Mouse (Mus musculus) kidney, adult 2 months (tissue): ENCODE measurements at regions not wholly inside any gene's neighbourhood (a gene's known extent, or its start where the extent isn't known, plus 50 kb on each side); places are given as distances from the start of the nearest gene placed in this dataset.

Source experiments
- DNase-seq: peaks from one replicate; pipeline ENCODE4 v3.0.0; 2021
- H3K27ac ChIP-seq: fragments of 200-500 bp; 2 replicates; pipeline ENCODE4 v1.5.1; 2012; ENCODE audit warnings: low read depth, low read length, control low read depth, inconsistent platforms; ENCODE audit not compliant: insufficient read depth
- H3K27me3 ChIP-seq: fragments of 200-500 bp; replicated peaks from 2 replicates; pipeline ENCODE4 v1.6.1; 2012; ENCODE audit warnings: mild to moderate bottlenecking, moderate library complexity, low read length, inconsistent platforms; ENCODE audit not compliant: control insufficient read depth, insufficient read depth
- H3K36me3 ChIP-seq: fragments of 200-500 bp; 2 replicates; pipeline ENCODE4 v1.6.1; 2012; ENCODE audit warnings: mild to moderate bottlenecking, moderate library complexity, low read length, inconsistent platforms; ENCODE audit not compliant: control insufficient read depth, insufficient read depth
- H3K4me1 ChIP-seq: fragments of 200-500 bp; 2 replicates; pipeline ENCODE4 v1.6.1; 2011; ENCODE audit warnings: low read length; ENCODE audit not compliant: control insufficient read depth, insufficient read depth
- H3K4me3 ChIP-seq: fragments of 200-500 bp; 2 replicates; pipeline ENCODE4 v1.5.1; 2011; ENCODE audit warnings: mild to moderate bottlenecking, low read depth, low read length, control low read depth; ENCODE audit not compliant: insufficient read depth
- CTCF ChIP-seq: fragments of 200-500 bp; conservative IDR thresholded peaks from 2 replicates; pipeline ENCODE4 v1.5.1; 2011; ENCODE audit warnings: low read depth, mild to moderate bottlenecking, control low read depth, low read length, moderate library complexity, mixed read lengths; ENCODE audit not compliant: insufficient read depth, insufficient read length
- POLR2A ChIP-seq: fragments of 200-500 bp; IDR thresholded peaks from one replicate; pipeline ENCODE4 v1.6.1; 2011; ENCODE audit warnings: low read depth, low read length, control low read depth
- WGBS: fragments of 180-500 bp; shearing (Covaris S2); methylation state at CpG from one replicate; pipeline ENCODE4 v1.1.7; 2018; 5-methylcytosine and 5-hydroxymethylcytosine counted together

GRCm38 (mm10) chr8:112130196-112130595, 115.4 kb upstream of the Gm6793 start:
- Histone ChIP-seq H3K4me1 (no peaks in the 10 kb centered on the region), H3K27me3 (no peaks in the 10 kb centered on the region), H3K36me3 (no peaks in the 10 kb centered on the region), H3K27ac (no peak overlapping the region), H3K4me3 (no peak overlapping the region)
- no peak for TF ChIP-seq POLR2A
- no peak for TF ChIP-seq CTCF
- DNase-seq, result no peak
- WGBS, result 65% methylated on average over 2 of the region's 2 CpGs

- Histone ChIP-seq H3K27ac (no peak overlapping the region), H3K27me3 (no peaks in the 10 kb centered on the region), H3K4me1 (no peaks in the 10 kb centered on the region), H3K4me3 (no peak overlapping the region), H3K36me3 (no peaks in the 10 kb centered on the region)
- DNase-seq, result peak; percentile 45
- TF ChIP-seq POLR2A, result no peak
- TF ChIP-seq CTCF, result no peak
- WGBS, result 54% methylated on average over 14 of the region's 14 CpGs
These were observed 114.1 kb upstream of the Gm6793 start for GRCm38 (mm10) chr8:112128833-112129518.

DNA sequence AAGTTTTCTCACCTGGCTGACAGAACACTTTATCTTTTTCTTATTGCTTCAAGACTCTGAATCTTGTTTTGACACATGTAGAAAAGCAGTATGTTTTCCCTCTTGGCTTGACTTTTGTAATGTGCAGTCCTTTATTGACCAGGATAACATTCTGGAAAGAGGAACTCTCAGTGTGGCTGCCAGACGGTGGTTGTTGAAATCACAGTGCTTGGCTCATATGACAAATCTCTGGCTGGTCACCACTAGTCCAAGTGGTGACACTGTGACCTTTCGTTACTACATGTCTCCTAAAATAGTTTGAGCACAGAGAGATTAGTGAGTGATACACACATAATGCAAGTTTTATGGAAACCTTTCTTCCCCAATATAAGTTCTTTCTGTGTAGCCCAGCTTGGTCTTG, 97.1 kb upstream of the Gm6793 start:
- 44% methylated on average over 2 of the region's 2 CpGs for WGBS
- Histone ChIP-seq H3K36me3 (no peaks in the 10 kb centered on the region), H3K4me3 (no peak overlapping the region), H3K27me3 (no peaks in the 10 kb centered on the region), H3K27ac (no peak overlapping the region), H3K4me1 (no peaks in the 10 kb centered on the region)
- no peak for DNase-seq
- no peak for TF ChIP-seq POLR2A
- TF ChIP-seq CTCF, result no peak

GRCm38 (mm10) chr8:112097883-112098635, 83.2 kb upstream of the Gm6793 start:
- no peaks in the 10 kb centered on the region for H3K27me3 ChIP-seq
- DNase-seq, result peak; percentile 50

DNA sequence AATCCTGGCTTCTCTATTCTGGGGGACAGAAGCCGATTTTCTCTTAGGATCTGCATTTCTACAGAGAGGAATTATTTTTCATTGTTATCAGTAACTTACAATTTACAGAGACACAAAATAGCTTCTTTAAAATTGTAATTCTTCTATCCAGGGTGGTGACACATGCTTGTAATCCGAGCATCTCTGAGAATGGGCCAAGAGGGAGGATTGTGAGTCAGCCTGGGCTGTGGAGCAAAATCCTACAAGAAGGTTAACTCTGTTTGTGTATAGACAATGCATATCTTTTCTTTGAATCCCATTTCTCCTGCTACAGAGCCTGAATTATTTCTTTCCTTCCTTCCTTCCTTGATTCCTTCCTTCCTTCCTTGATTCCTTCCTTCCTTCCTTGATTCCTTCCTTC, 80.0 kb upstream of the Gm6793 start:
- H3K36me3 ChIP-seq, result no peaks in the 10 kb centered on the region

More at GRCm38 (mm10) chr8:112097883-112098635, 83.2 kb upstream of the Gm6793 start:
- Histone ChIP-seq H3K27ac (no peak overlapping the region), H3K4me1 (no peaks in the 10 kb centered on the region), H3K4me3 (no peak overlapping the region), H3K36me3 (no peaks in the 10 kb centered on the region)
- TF ChIP-seq CTCF (no peak), POLR2A (no peak)
- 80% methylated on average over 10 of the region's 10 CpGs for WGBS

GRCm38 (mm10) chr8:112093554-112093953, 78.7 kb upstream of the Gm6793 start:
- no peak for DNase-seq
- no peak for TF ChIP-seq CTCF
- TF ChIP-seq POLR2A, result no peak
- no peaks in the 10 kb centered on the region for H3K36me3 ChIP-seq
- no peaks in the 10 kb centered on the region for H3K4me1 ChIP-seq
- H3K27ac ChIP-seq, result no peak overlapping the region
- 66% methylated on average over 7 of the region's 7 CpGs for WGBS
- H3K27me3 ChIP-seq, result no peaks in the 10 kb centered on the region
- H3K4me3 ChIP-seq, result no peak overlapping the region

More for the DNA sequence above, 80.0 kb upstream of the Gm6793 start:
- Histone ChIP-seq H3K4me3 (no peak overlapping the region), H3K27me3 (no peaks in the 10 kb centered on the region), H3K27ac (no peak overlapping the region), H3K4me1 (no peaks in the 10 kb centered on the region)
- no peak for DNase-seq
- WGBS, result 66% methylated on average over 2 of the region's 2 CpGs
- TF ChIP-seq POLR2A, result no peak
- no peak for TF ChIP-seq CTCF

DNA sequence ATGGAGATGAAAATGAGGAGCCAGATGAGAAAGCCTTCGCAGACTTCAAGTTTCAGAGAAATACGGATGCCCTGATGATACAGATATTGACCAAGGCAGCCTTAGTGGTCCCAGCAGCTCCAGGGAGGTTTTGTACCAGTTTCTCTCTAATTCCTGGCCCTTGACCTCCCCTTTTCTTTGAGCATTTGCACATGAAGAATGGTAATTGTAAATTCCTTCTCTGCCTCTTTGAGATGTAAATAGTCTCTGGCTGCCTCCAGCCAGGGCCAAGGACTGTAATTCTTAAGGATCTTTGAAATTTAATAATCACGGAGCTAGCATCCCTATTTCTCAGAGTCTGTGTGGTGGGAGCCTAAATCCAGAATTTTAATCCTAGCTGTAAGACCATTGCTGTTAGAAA, 78.0 kb upstream of the Gm6793 start:
- 59% methylated on average over 3 of the region's 3 CpGs for WGBS
- H3K36me3 ChIP-seq, result no peaks in the 10 kb centered on the region
- H3K4me3 ChIP-seq, result no peak overlapping the region
- H3K27ac ChIP-seq, result no peak overlapping the region
- no peak for DNase-seq
- H3K4me1 ChIP-seq, result no peaks in the 10 kb centered on the region
- TF ChIP-seq POLR2A (no peak), CTCF (no peak)
- no peaks in the 10 kb centered on the region for H3K27me3 ChIP-seq
